Mouse (Mus musculus) thymus, postnatal 10 days (tissue): Measurements from ENCODE around the gene Ift140.
"Not testable (repeated sequence)": the region's sequence is repeated elsewhere in the genome, so short reads cannot be mapped to it uniquely, and the experiment has no call there.

Source experiments
- DNase-seq, 2 experiments: peaks; one replicate each; pipeline ENCODE4 v3.0.0; 2021; ENCODE audit warnings: low spot score in 2 of 2

Gene Ift140

GRCm38 (mm10) chr17:25117263-25117662 lies 101.4 kb downstream of the Ift140 start:
- DNase-seq = peak in 1 of 2 experiments; percentile 45

GRCm38 (mm10) chr17:25120406-25120805 lies 104.5 kb downstream of the Ift140 start, which contains the start of gene Ptx4:
TSS of gene Ptx4 (plus strand) at chr17:25120760.
- DNase-seq = no peak

GRCm38 (mm10) chr17:25123979-25124378 lies 108.1 kb downstream of the Ift140 start:
- peak in 1 of 2 experiments; percentile 50 for DNase-seq

GRCm38 (mm10) chr17:25125442-25126060 lies 109.7 kb downstream of the Ift140 start:
- not testable (repeated sequence) for DNase-seq

GRCm38 (mm10) chr17:25127079-25127478 lies 111.2 kb downstream of the Ift140 start:
- DNase-seq = no peak

- DNase-seq = no peak
These were observed 111.8 kb downstream of the Ift140 start for GRCm38 (mm10) chr17:25127681-25128080.

- no peak for DNase-seq
These were observed 114.2 kb downstream of the Ift140 start for GRCm38 (mm10) chr17:25130060-25130459.

- DNase-seq = peak; percentile 80 to 84
These were observed 117.4 kb downstream of the Ift140 start, which contains the start of gene Clcn7 for GRCm38 (mm10) chr17:25133275-25133698. TSS of gene Clcn7 (plus strand) at chr17:25133391.

- DNase-seq = no peak
These were observed 119.7 kb downstream of the Ift140 start for GRCm38 (mm10) chr17:25135622-25136021.

- no peak for DNase-seq
These were observed 122.9 kb downstream of the Ift140 start for GRCm38 (mm10) chr17:25138803-25139202.

- DNase-seq = no peak
These were observed 124.1 kb downstream of the Ift140 start for GRCm38 (mm10) chr17:25139960-25140359.
